Mouse (Mus musculus) common myeloid progenitor, adult 5-6 weeks (primary cell): ENCODE data around the gene Ccdc62. TPM values are rescaled to one million over a fixed set of nuclear protein-coding genes. Genes with fewer than 3 reads are reported as not detected.

ENCODE experiments used
- ATAC-seq: replicated peaks from 2 replicates; pipeline ENCODE4 v1.8.0; 2016; ENCODE audit warnings: low read depth, mild to moderate bottlenecking, moderate TSS enrichment, inconsistent platforms; ENCODE audit not compliant: poor library complexity, severe bottlenecking
- total RNA-seq: library from RNA; stranded (forward); fragments of 200-1000, 187-1606 nt; gene quantifications from 2 replicates; pipeline ENCODE4 v1.2.3, GENCODE M21; 2017

Ccdc62 gene
- total RNA-seq = 1.4 and 3.6 TPM in 2 replicates

DNA sequence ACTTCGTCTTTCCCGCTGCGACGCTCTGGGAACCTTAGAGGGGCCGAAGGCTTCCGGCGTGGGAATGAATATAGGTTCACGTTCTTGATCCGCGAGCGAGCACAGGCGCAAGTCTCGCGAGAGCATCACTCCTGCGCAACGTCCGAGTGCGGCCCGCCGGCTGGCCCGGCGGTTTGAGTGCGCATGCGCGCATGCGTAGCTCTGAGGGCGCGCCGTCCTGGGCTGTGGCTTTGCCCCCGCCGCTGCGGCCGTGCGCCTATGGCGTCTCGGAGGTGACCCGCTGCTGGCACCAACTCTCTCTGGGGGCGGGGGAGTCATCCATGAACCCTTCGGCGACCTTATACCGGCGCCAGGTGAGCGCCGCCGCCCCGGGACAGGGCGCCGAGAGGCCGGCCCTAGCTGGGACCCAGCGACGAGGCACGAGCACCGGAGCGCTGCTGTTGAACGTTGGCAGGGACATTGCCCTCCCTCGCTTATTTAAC, at the start of gene Ccdc62:
Ccdc62 (plus strand) TSS at position 172 of the 482 bp plus-strand sequence.
- ATAC-seq = peak; percentile 88

- ATAC-seq = no peak
These were observed 49.7 kb upstream of the Ccdc62 start for GRCm38 (mm10) chr5:123880778-123881177.

GRCm38 (mm10) chr5:123883891-123884290, 46.6 kb upstream of the Ccdc62 start:
- ATAC-seq = no peak

- ATAC-seq = peak; percentile 52; the same call in 1 of the 2 replicates
These were observed 46.1 kb upstream of the Ccdc62 start for GRCm38 (mm10) chr5:123884332-123884731.

DNA sequence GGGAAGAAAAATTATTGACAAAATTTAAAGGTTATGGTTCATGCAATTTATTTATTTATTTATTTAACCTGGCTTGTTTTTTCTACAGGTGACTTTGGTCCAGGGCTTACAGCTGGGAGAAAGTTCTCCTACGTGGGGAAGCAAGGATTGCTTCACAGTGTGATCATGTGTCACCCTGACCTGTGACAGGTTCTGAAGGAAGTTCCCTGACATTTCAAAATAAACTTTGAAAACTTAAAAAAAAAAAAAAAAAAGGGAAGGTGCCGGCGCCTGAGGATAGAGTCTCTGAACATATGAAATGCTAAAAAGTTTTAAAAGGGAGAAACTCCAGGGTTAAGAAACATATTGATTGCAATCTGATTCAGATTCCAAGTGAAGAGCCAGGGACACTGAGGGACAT, 44.1 kb upstream of the Ccdc62 start:
- ATAC-seq = 0 out of 2 replicates have a peak, but pooled peaks have one; percentile 39

DNA sequence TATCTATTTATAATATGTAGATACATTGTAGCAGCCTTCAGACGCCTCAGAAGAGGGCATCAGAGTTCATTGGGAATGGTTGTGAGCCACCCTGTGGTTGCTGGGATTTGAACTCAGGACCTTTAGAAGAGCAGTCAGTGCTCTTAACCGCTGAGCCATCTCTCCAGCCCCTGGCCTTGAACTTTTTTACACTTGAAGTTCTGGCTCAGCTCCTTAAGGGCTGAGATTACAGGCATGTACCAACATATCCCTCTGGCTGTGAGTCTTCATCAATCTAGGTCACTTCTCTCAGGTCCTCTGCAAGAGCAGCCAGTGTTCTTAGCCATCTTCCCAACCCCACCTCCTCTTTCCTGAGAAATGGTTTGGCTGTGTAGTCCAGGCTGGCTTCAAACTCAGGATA, 40.2 kb upstream of the Ccdc62 start:
- no peak for ATAC-seq

- no peak for ATAC-seq
These were observed 39.5 kb upstream of the Ccdc62 start for GRCm38 (mm10) chr5:123890987-123891386.

GRCm38 (mm10) chr5:123891669-123892068, 38.8 kb upstream of the Ccdc62 start:
- ATAC-seq = peak; percentile 94

DNA sequence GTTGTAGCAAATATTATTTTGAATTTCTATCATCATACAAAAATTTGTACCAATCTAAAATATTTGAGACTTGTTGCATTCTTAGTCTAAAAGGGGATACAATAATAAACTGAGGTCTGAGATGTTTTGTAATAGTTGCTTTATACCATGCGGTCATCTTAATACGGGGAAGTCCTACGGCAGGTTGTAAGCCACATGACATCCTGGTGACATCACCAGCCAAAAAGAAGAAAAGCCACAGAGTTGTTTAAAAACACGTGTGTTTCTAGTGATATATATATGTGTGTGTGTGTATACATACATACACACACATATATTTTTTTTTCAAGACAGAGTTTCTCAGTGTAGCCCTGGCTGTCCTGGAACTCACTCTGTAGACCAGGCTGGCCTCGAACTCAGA, 37.0 kb upstream of the Ccdc62 start:
- ATAC-seq = no peak

DNA sequence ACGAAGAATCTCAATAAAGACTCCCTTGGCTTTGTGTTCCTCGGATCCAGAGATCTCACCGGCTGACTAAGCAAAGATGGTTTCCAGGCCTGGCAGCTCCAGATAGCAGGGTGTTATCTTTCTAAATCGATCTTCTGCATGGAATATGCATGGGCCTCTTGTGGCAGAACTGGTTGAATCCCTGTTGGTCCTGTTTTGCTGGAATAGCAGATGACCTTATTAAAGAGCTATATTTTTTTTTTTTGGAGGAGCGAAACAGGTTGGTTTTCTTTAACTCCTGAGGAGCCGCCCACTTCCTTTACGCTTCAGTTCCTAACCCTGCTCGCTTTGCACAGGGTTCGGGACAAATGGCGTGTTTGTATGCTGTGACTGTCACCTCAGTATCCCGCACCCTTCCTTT, 34.1 kb upstream of the Ccdc62 start:
- no peak for ATAC-seq

- ATAC-seq = peak; percentile 75
These were observed 33.1 kb upstream of the Ccdc62 start for GRCm38 (mm10) chr5:123897352-123897751.

GRCm38 (mm10) chr5:123904059-123904672, 26.3 kb upstream of the Ccdc62 start:
- ATAC-seq = no peak

DNA sequence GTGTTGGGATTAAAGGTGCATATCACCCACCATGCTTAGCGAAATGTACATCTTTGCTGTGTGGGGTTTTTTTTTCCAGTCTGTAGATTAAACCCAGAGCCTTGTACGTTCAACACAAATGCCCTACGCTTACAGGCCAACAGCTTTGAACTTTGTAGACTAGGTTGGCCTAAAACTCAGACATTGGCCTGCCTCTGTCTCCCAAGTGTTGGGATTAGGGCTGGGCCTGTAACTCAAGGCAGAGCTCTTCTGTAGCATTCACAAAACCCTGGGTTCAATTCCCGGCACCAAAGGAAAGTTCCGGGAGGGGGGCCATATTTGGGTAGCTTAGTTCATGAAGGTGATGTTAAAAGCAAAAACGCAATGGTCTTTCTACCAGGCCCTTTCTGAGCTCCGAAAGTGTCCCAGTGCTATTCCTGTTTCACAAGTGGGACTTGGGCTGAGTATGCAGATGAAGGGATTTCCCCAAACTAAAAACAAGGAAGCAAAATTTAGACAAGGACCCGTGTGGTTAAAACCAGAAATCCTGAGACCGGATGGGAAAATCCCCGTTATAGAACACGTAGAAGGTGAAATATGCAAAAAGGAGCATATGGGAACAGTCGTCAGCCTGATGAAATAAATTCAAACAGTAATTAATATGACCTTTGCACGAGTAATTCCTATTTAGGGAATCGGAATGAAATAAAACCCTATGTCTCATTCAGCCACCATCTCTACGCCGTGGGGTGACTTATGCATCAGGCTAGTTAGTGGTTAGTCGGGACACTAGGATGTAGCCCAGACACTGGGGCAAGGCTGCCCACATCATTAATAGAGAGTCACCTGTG, 24.1 kb upstream of the Ccdc62 start:
- ATAC-seq = no peak

DNA sequence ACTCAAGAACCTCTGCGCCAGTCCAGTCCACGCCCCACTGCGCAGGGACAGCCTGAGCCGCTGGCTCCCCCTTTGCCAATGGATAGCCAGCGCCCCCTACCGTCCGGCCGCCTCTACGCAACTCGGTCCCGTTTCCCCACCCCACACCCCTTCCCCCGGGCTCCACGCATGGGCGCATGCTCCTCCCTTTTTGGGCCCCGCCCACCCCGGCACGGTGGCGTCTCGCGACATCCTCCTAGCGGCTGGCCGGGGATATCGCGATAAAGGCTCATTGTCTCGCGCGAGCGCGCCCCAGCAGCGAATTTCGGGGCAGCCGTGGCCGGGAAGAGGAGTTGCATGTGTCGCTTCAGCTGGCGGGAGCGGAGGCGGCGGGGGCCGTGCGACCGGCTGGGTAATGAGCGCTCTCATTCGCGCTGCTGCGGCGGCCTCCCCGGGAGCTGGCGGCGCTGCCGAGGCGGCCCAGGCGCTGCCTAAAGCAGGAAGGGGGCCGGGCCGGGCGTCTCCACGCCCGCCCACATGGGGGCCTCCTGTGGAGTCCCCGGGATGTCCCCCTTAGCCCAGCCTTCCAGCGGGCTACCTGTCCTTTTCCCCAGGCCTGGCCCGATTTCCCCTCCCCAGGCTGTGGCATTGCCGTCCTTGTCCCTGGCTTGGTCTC, 23.4 kb upstream of the Ccdc62 start, which contains the start of gene Denr:
Denr (plus strand) TSS at position 200 of the 655 bp plus-strand sequence.
- peak; percentile 93 for ATAC-seq

DNA sequence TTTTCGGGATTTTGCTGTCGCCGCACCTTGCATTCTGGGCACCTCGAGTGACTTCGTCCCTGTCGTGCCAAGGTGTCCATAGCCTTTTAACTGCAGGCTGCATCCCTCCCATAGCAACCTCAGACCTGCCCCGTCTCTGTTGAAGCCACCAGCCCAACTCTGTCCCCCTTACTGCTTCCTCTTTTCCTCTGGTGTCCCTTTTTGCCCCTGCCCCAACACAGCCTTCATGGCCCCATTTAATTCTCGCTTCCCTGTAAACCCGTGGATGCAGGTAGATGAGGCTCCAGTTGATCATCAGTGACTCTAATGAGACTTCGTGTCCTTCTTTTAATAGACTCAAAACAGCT, 22.9 kb upstream of the Ccdc62 start:
- 0 out of 2 replicates have a peak, but pooled peaks have one; percentile 20 for ATAC-seq

- ATAC-seq = peak; percentile 60; the same call in 1 of the 2 replicates
These were observed 15.6 kb upstream of the Ccdc62 start for GRCm38 (mm10) chr5:123914852-123915251.

GRCm38 (mm10) chr5:123922112-123922511, 8.4 kb upstream of the Ccdc62 start:
- no peak for ATAC-seq

GRCm38 (mm10) chr5:123927118-123927517, 3.4 kb upstream of the Ccdc62 start, which contains the start of gene Gm43518:
Gm43518 (plus strand) TSS chr5:123927418.
- ATAC-seq = no peak

GRCm38 (mm10) chr5:123931131-123931530, 652 bp downstream of the Ccdc62 start:
- ATAC-seq = no peak

DNA sequence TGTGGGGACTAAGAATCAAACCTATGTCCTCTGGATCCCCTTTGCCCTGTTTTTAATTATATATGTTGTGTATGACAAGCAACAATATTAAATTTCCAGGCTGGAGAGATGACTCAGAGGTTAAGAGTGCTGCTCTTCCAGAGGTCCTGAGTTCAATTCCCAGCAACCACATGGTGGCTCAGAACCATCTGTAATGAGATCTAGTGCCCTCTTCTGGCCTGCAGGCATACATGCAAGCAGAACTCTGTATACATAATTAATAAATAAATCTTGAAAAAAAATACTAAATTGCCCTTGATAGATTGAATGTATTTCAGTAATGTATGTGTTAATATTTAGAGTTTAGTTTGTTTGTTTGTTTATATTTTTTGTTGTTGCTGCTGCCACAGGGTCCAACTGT, 2.4 kb downstream of the Ccdc62 start:
- ATAC-seq = no peak

DNA sequence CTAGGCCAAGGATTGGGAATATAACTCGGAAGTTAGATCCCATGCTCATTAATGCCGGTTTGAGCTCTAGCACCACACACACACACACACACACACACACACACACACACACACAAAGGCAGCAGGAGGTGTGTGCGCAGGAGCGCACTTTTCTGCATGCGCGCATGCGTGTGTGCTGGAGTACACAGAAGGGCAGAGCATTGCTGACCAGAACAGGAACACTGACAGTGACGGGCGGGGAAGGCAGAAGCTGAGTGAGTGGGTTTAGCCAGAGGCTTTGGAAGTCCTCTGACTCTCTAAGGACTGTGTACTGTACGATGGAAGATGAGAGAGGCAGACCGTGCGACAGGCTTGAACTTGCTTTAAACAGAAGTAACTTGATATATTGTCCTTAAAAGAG, 3.1 kb downstream of the Ccdc62 start:
- no peak for ATAC-seq
